Mouse (Mus musculus) G1E-ER4 (cell line): ENCODE data around the gene Gm6588. TPM values are rescaled to one million over a fixed set of nuclear protein-coding genes. Genes with fewer than 3 reads are reported as not detected.

Experiments used
- GATA1 ChIP-seq: IDR thresholded peaks from one replicate; pipeline ENCODE4 v1.8.0; 2012; ENCODE audit warnings: low read length, inconsistent platforms
- polyA plus RNA-seq: library from polyadenylated mRNA; stranded (reverse); fragments of >175 nt; gene quantifications from 2 replicates; pipeline ENCODE4 v1.2.3, GENCODE M21; 2012

Gm6588 gene
- polyA plus RNA-seq = not detected in 2 replicates

- no peak for TF ChIP-seq GATA1
Observed at GRCm38 (mm10) chr5:112448747-112449440, at the start of gene Gm6588. TSS of gene Gm6588 (plus strand) at chr5:112449426.

- TF ChIP-seq GATA1 = no peak
Observed at GRCm38 (mm10) chr5:112402437-112402836, 46.8 kb upstream of the Gm6588 start.

- no peak for TF ChIP-seq GATA1
Observed at GRCm38 (mm10) chr5:112406017-112406416, 43.2 kb upstream of the Gm6588 start.

GRCm38 (mm10) chr5:112409274-112409673, 40.0 kb upstream of the Gm6588 start:
- no peak for TF ChIP-seq GATA1

GRCm38 (mm10) chr5:112411072-112411471, 38.2 kb upstream of the Gm6588 start:
- no peak for TF ChIP-seq GATA1

GRCm38 (mm10) chr5:112411514-112412335, 37.5 kb upstream of the Gm6588 start:
- no peak for TF ChIP-seq GATA1

- no peak for TF ChIP-seq GATA1
Observed at GRCm38 (mm10) chr5:112416673-112417072, 32.6 kb upstream of the Gm6588 start.

GRCm38 (mm10) chr5:112418023-112418422, 31.2 kb upstream of the Gm6588 start:
- no peak for TF ChIP-seq GATA1

GRCm38 (mm10) chr5:112419535-112419934, 29.7 kb upstream of the Gm6588 start:
- TF ChIP-seq GATA1 = no peak

- no peak for TF ChIP-seq GATA1
Observed at GRCm38 (mm10) chr5:112426635-112427034, 22.6 kb upstream of the Gm6588 start.

- TF ChIP-seq GATA1 = no peak
Observed at GRCm38 (mm10) chr5:112427283-112427682, 21.9 kb upstream of the Gm6588 start.

- TF ChIP-seq GATA1 = no peak
Observed at GRCm38 (mm10) chr5:112428944-112429343, 20.3 kb upstream of the Gm6588 start.

- TF ChIP-seq GATA1 = no peak
Observed at GRCm38 (mm10) chr5:112431120-112431775, 18.0 kb upstream of the Gm6588 start.

GRCm38 (mm10) chr5:112432033-112432432, 17.2 kb upstream of the Gm6588 start:
- no peak for TF ChIP-seq GATA1

- no peak for TF ChIP-seq GATA1
Observed at GRCm38 (mm10) chr5:112433004-112433403, 16.2 kb upstream of the Gm6588 start.

GRCm38 (mm10) chr5:112438535-112438934, 10.7 kb upstream of the Gm6588 start:
- no peak for TF ChIP-seq GATA1
